Mouse (Mus musculus): ENCODE results near the gene Gm20431. TPM values are rescaled to one million over a fixed set of nuclear protein-coding genes. Genes with fewer than 3 reads are reported as not detected.
"Not testable (repeated sequence)": the region's sequence is repeated elsewhere in the genome, so short reads cannot be mapped to it uniquely, and the experiment has no call there.

Gene Gm20431
- total RNA-seq, 4 experiments from 2014 or later: 35.0 to 46.6 (median 40.9) TPM

DNA sequence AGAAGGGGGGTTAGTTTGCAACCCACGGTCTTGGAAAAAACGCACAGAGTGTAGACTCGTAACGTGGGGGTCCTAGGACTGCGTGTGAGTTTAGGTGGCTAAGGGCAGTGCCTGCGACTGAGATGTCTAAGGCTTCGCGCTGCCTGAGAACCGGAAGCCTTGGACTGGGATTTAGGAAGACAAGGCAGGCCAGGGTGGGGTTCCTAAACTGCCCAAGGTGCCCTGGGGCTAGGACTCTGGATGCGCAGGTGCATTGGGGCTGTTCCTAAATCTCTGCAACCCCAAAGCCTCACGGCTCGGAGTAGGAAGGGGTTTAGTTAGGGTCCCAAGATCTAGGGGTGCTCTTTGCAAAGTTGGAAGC is 705 bp downstream of the Gm20431 start:
- no peak for DNase-seq (ENCODE audit: low spot score in 2 of 2)

DNA sequence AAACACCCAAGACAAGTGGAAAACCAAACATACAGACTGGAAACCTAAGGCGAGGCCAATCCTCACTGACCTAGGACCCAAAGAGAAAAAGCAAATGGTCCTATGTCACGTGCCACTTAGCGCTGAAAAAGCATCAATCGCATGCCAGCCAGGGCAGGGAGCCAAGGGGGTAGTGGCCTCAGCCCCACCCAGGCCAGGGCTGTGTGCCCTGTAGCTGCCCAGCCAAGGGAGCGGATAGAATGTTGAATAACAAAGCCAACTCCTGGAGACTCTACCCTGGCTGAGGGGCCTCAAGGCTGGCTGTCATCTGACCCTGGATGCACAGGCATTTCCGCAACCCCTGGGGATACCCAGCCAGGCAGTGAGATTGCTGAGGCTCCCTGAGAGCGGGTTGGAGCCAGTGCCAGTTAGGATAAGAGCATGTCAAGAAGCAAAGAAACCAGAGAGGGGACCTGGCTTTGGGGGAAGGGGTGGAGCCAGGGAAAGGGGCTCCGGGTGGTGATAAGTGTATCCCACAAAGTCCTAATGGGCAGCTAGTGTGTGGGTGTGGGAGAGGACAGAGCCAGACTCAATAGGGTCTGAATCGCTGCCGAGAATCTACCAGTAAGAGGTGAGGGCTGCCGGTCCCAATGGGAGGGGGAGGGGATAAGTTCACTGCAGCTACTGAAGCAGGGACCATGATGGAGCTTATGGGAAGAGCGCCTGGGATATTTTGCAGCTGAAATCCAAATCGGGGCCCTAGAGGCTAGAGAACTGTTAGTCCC is 1.3 kb downstream of the Gm20431 start:
- peak in 1 of 2 experiments; percentile 55 for DNase-seq (ENCODE audit: low spot score in 2 of 2)

DNA sequence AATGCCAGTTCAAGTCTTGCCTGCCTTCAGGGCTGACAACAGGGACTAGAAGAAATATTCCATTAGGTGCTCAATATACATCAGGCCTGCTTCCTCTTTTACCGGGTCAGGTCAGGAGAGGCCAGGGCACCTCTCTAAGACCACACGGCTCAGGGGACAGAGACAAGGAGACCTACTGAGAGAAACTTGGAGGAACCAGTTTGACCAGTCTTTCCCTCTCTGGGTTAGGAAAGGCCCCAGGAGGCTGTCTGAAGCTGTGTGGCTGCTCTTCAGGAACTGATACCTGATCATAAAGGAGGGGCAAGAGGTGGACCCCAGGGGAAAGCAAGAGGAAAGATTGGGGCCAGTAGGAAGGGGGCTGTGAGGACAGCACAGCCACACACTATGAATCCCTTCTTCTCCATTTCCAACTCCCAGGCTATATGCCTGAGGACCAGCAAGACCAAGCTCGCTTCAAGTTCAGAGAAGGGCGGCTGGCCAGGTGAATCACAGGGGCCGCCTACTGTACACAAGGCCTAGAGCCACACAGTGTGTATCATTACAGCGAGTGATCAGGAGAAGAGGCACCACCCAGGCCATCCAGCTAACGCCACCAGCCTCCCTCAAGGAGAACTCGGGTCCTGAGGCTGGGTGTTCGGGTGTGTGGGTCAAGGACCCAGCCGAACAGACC is 2.0 kb downstream of the Gm20431 start:
- no peak for DNase-seq (ENCODE audit: low spot score in 2 of 2)

GRCm38 (mm10) chr2:167658712-167659111 is 2.6 kb downstream of the Gm20431 start:
- no peak for DNase-seq (ENCODE audit: low spot score in 2 of 2)

- no peak for DNase-seq (ENCODE audit: low spot score in 2 of 2)
Observed at GRCm38 (mm10) chr2:167657973-167658372, 3.3 kb downstream of the Gm20431 start.

- DNase-seq (ENCODE audit: low spot score in 2 of 2): no peak
Observed at GRCm38 (mm10) chr2:167656629-167657478, 4.4 kb downstream of the Gm20431 start.

DNA sequence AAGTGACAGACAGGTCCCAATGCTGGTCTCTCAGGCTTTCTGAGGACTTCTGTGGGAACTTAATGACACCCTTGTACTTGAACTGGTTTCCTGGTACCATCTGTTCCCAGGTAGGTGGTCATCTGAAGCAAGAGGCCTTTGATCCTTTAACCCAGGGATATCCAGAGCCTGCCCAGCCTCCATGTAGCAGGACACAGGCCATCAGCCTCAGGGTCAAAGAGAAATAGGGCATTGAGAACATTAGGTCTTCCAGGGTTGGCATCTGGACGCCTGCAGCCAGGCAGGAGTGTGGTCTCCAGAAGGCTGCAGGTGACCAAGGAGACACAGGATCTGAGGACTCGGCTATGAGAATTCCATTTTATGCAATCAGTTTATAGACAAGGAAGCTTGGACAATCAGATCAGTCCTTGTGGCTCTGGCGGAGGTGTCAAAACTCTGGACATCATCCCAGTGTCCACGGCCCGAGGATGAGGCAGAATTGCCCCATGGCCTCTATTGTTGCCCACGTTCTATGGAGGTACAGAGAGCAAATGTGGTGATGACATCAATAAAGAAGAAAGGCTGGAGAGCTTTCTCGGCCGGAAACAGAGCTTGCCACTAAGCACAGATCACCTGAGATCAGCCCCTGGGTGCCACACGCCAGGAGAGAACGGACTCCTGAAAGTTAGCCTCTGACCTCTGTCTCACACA is 6.2 kb downstream of the Gm20431 start:
- no peak for DNase-seq (ENCODE audit: low spot score in 2 of 2)

GRCm38 (mm10) chr2:167652694-167653093 is 8.6 kb downstream of the Gm20431 start:
- DNase-seq (ENCODE audit: low spot score in 2 of 2): no peak

DNA sequence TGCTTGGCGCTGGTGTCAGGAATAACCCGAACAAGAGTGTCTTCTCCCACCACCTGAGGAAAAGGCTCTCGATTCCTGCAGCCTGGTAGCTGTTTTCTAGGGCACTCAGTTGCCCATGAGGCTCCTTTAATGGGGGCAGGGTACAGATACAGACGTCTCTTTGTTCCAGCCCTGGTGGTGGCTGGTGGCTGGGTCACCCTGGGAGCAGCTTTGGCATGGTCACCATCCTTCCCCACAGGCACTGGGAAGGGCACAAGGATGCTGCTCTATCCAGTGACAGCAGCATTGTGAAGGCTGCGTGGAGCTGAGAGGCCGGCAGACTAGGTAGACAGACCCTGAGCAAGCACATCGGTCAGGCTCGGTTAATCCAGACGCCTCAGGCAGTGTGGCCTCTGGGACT is 9.7 kb downstream of the Gm20431 start:
- peak; percentile 52 to 59 for DNase-seq (ENCODE audit: low spot score in 2 of 2)

DNA sequence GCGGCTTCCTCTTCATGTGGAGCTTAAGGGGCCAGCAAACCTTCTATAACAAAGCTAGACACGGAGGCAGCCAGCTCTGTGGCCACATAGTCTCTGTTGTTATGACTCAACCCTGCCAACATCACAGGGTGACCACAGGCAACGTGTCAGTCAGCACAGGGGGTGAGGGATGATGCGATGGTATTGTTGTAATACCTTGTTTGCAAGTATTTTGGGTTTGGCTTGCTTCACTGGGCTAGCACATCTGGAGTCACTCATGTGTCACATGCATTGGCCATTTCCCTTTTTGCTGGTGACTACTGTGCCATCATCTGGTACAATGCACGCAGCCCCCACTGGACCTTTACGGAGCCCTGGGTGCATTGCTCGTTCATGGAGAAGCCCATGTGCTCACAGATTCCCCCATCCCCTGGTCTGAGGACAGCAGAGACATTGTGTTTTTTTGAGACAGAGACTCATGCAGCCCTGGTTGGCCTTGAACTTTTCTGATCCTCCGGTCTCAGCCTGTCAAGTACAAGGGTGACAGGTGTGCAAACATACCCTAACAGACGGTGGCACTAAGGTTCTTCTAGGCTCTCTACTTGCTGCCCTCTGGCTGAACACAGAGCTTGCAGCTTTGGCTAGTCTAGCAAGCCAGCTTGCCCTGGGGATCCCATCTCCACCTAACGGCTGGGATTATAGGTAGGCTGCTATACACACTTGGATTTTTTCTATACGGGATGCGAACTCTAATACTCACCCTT is 11.8 kb downstream of the Gm20431 start:
- no peak for DNase-seq (ENCODE audit: low spot score in 2 of 2)

GRCm38 (mm10) chr2:167646411-167646810 is 14.9 kb downstream of the Gm20431 start:
- no peak for DNase-seq (ENCODE audit: low spot score in 2 of 2)

GRCm38 (mm10) chr2:167643356-167644052 is 17.8 kb downstream of the Gm20431 start:
- not testable (repeated sequence) for DNase-seq (ENCODE audit: low spot score in 2 of 2)

DNA sequence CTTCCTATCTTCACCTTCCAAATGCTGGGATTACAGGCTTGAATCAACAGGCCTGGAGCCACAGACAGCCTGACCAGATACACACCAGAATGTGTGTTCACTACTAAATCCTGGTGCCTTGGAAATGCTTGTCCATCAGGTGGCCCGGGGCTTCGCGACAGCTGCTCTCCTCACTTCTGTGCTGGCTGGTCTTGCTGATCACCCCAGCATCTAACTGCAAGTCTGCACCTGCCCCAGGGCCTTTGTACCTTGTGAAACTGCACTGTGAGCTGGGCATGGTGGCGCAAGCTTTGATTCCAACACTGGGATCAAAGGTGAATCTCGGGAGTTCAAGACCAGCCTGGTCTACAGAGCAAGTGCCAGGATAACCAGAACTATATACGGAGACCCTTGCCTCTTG is 19.1 kb downstream of the Gm20431 start:
- DNase-seq (ENCODE audit: low spot score in 2 of 2): no peak

DNA sequence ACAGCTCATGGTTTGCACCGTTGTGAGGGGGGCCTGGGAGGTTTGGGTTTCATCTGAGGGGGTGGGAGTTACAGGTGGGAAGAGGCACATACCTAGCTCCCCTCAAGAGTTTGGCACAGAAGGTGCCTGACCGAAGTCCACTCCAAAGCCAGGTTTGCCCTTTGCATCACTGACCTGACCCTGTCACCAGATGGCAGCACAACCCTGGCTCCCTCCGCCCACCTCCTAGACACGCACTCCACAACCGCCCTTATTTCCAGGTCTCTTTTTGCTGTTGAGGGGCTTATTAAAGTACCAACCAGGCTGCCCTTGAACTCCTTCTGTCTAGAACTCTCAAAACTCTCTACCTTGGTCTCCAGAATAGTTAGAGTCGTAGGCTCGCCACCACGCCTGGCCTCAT is 20.0 kb downstream of the Gm20431 start:
- no peak for DNase-seq (ENCODE audit: low spot score in 2 of 2)

GRCm38 (mm10) chr2:167640279-167640678 is 21.0 kb downstream of the Gm20431 start:
- no peak for DNase-seq (ENCODE audit: low spot score in 2 of 2)

DNA sequence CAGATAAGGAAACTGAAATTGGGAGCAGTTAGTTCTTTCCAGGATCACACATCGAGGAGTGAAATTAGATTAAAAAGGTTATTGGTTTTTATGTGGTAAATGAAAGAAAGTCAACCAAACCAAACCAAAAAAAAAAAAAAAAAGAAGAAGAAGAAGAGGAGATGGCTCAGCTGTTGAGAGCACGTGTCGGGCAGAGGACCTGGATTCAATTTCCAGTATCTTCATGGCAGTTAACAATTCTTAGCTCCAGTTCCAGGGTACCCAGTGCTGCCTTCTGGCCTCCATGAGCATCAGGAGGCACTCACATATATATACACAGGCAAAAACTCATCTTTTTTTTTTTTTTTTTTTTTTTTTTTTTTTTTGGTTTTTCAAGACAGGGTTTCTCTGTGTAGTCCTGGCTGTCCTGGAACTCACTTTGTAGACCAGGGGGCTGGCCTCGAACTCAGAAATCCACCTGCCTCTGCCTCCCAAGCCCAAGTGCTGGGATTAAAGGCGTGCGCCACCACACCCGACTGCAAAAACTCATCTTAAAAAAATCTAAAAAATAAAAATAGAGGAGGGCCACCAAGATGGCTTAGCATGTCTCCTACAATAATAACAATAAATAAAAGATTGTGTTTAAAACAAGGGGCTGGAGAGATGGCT is 26.3 kb downstream of the Gm20431 start:
- DNase-seq (ENCODE audit: low spot score in 2 of 2): no peak

DNA sequence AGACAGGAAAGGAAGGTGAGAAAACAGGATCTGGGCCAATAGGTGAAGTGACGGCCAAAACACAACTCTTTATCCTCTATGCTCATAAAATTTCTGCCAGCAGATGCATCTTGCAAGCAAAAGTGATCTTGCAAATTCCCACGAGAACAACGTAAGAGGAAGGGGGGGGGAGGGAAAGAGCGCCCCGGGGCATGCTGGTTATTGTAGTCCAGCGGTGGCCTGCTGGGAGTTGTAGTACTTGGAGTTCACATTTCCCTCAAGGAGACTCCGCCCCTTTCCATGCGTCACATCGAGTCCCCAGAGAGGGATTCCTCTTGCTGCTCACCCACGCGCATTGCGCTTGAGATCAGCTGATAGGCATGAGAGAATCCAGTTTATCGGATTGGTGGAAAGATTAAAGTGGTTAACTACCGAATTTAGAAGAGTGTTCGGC is 26.9 kb downstream of the Gm20431 start:
- peak; percentile 98 for DNase-seq (ENCODE audit: low spot score in 2 of 2)

GRCm38 (mm10) chr2:167633537-167633872 is 27.8 kb downstream of the Gm20431 start:
- no peak for DNase-seq (ENCODE audit: low spot score in 2 of 2)

DNA sequence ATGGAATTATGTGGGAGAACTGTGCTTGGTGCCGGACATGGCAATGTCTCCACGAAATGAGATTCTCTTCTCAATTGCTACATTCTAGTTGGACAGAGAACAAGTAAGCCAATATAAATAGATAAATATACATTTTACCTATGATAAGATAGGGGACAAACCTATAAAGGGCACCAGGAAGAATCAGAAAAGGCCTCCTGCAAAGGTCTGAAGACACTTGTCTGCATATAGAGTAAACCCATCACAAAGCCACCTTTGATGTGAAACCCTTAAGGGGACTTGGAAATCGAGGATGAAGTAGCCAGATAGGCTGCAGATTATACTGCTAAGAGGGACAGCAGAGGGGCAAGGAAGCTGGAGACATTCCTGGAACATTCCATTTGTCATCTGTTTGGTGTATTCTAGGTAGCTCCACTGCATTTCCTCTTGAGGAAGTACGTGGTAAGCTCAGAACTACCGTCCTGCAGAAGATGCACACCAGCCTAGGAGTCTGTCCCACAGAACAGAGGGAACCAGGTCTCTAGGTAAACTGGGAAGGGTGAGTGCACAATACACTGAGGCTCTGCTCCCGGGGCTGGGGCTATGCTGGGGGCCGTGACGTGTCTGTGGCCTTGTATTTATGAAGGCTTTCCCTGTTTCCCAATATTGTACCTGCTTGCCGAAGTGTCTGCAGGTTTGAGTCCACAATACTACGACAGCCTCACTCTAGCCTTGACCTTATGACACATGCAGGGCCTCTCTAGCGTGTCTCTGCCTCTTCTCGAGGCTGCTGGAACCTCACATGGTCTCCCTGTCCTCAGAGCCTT is 28.4 kb downstream of the Gm20431 start:
- no peak for DNase-seq (ENCODE audit: low spot score in 2 of 2)

All from layer of hippocampus, adult 8-10 months (tissue).